Mouse (Mus musculus) forebrain, postnatal 0 days (tissue): ENCODE measurements around the gene Hspa12a. TPM values are rescaled to one million over a fixed set of nuclear protein-coding genes. Genes with fewer than 3 reads are reported as not detected.

ENCODE experiments used
- ATAC-seq: fragments of 200-750 bp; cut with Nextera tagmentation; 2 replicates; pipeline ENCODE4 v1.8.0; 2017; ENCODE audit warnings: mild to moderate bottlenecking, moderate library complexity
- DNase-seq: peaks from one replicate; pipeline ENCODE4 v3.0.0-alpha.2; 2015
- H3K27ac ChIP-seq: fragments of 300-500 bp; sonication (generic); 2 replicates; pipeline ENCODE4 v1.5.1; 2014; ENCODE audit warnings: low read depth, mild to moderate bottlenecking, antibody characterized with exemption, low read length, moderate library complexity, mixed read lengths
- H3K27me3 ChIP-seq: fragments of 300-500 bp; sonication (generic); 2 replicates; pipeline ENCODE4 v1.6.1; 2014; ENCODE audit warnings: mild to moderate bottlenecking, low read length, mixed read lengths; ENCODE audit not compliant: insufficient read depth
- H3K36me3 ChIP-seq: fragments of 300-500 bp; sonication (generic); 2 replicates; pipeline ENCODE4 v1.6.1; 2014; ENCODE audit warnings: mild to moderate bottlenecking, moderate library complexity; ENCODE audit not compliant: insufficient read depth
- H3K4me1 ChIP-seq: fragments of 300-500 bp; sonication (generic); 2 replicates; pipeline ENCODE4 v1.6.1; 2014; ENCODE audit warnings: antibody characterized with exemption; ENCODE audit not compliant: insufficient read depth
- H3K4me2 ChIP-seq: fragments of 300-500 bp; sonication (generic); 2 replicates; pipeline ENCODE4 v1.6.1; 2014; ENCODE audit warnings: low read depth, mild to moderate bottlenecking, moderate library complexity
- H3K4me3 ChIP-seq: fragments of 300-500 bp; sonication (generic); 2 replicates; pipeline ENCODE4 v1.5.1; 2014; ENCODE audit warnings: low read depth, low read length, mixed read lengths
- H3K9ac ChIP-seq: fragments of 300-500 bp; sonication (generic); 2 replicates; pipeline ENCODE4 v1.6.1; 2014; ENCODE audit warnings: mild to moderate bottlenecking
- H3K9me3 ChIP-seq: fragments of 300-500 bp; sonication (generic); 2 replicates; pipeline ENCODE4 v1.6.1; 2016; ENCODE audit warnings: low read length
- CTCF ChIP-seq: sonication (generic); IDR thresholded peaks from 2 replicates; pipeline ENCODE4 v1.5.1; 2016; ENCODE audit warnings: antibody characterized with exemption, control low read depth, low read depth
- WGBS: fragments of 180-500 bp; shearing (Covaris S2); extraction: QIAGEN DNeasy Blood & Tissue Kit; methylation state at CpG from one replicate; pipeline ENCODE4 v1.1.7; 2014; 5-methylcytosine and 5-hydroxymethylcytosine counted together
- polyA plus RNA-seq: library from polyadenylated mRNA; unstranded; fragments of >200 nt; fragmentation: Nextera tagmentation; extraction: Ambion mirVana; gene quantifications from 2 replicates; pipeline ENCODE4 v1.2.1, GENCODE M21; 2015
- total RNA-seq: library from RNA; depleted of rRNA; stranded (reverse); fragments of >200 nt; gene quantifications from 2 replicates; pipeline ENCODE4 v1.2.3, GENCODE M21; 2014; rRNA removed

Hspa12a gene
- total RNA-seq: 53.7 and 75.8 TPM in 2 replicates
- 45.5 and 52.6 TPM in 2 replicates for polyA plus RNA-seq

- TF ChIP-seq CTCF: no peak
- 2% methylated on average over 65 of the region's 65 CpGs for WGBS
- ATAC-seq: peak; percentile 98
- peak; percentile 98 for DNase-seq
- peak within 1 kb of the TSS; percentile 66 for H3K9ac ChIP-seq
- peaks cover 3% of the 10 kb centered on the region for H3K27me3 ChIP-seq
- H3K4me2 ChIP-seq: peak within 1 kb of the TSS; percentile 74
- H3K9me3 ChIP-seq: no peaks in the 10 kb centered on the region
- H3K36me3 ChIP-seq: no peaks in the 10 kb centered on the region
- H3K4me1 ChIP-seq: 0 out of 2 replicates have a peak, but pooled peaks cover 10% of the 10 kb centered on the region
- H3K4me3 ChIP-seq: peak within 1 kb of the TSS; percentile 69
- peak within 1 kb of the TSS; percentile 75 for H3K27ac ChIP-seq
Measured at GRCm38 (mm10) chr19:58942841-58943828, at the start of gene Hspa12a, which contains the start of gene Eno4. Gene Hspa12a, minus strand, starts transcription at chr19:58943654. Gene Eno4, plus strand, starts transcription at chr19:58943425.

GRCm38 (mm10) chr19:58981571-58981970, 38.1 kb upstream of the Hspa12a start:
- Histone ChIP-seq H3K4me1 (peaks cover 6% of the 10 kb centered on the region; the same call in 1 of the 2 replicates), H3K27ac (no peak overlapping the region), H3K9ac (no peak overlapping the region), H3K4me3 (no peak overlapping the region), H3K27me3 (peaks cover 3% of the 10 kb centered on the region; the same call in 1 of the 2 replicates), H3K9me3 (no peaks in the 10 kb centered on the region), H3K4me2 (no peak overlapping the region), H3K36me3 (peaks cover 20% of the 10 kb centered on the region)
- no peak for ATAC-seq
- 17% methylated on average over 9 of the region's 9 CpGs for WGBS
- DNase-seq: no peak
- TF ChIP-seq CTCF: no peak

- whole genome bisulfite sequencing: 19% methylated on average over 5 of the region's 5 CpGs
Measured at GRCm38 (mm10) chr19:58980056-58980440, 36.6 kb upstream of the Hspa12a start.

GRCm38 (mm10) chr19:58979436-58980055, 36.1 kb upstream of the Hspa12a start:
- Histone ChIP-seq H3K4me2 (peak overlapping the region; percentile 1; the same call in 1 of the 2 replicates), H3K36me3 (peaks cover 18% of the 10 kb centered on the region), H3K9me3 (no peaks in the 10 kb centered on the region), H3K27me3 (peaks cover 3% of the 10 kb centered on the region; the same call in 1 of the 2 replicates), H3K27ac (no peak overlapping the region), H3K9ac (no peak overlapping the region), H3K4me1 (peaks cover 6% of the 10 kb centered on the region; the same call in 1 of the 2 replicates), H3K4me3 (no peak overlapping the region)
- TF ChIP-seq CTCF: no peak
- WGBS: 16% methylated on average over 13 of the region's 13 CpGs
- ATAC-seq (no peak), DNase-seq (no peak)

More at GRCm38 (mm10) chr19:58980056-58980440, 36.6 kb upstream of the Hspa12a start:
- no peaks in the 10 kb centered on the region for H3K9me3 ChIP-seq
- H3K36me3 ChIP-seq: peaks cover 17% of the 10 kb centered on the region
- peaks cover 3% of the 10 kb centered on the region; the same call in 1 of the 2 replicates for H3K27me3 ChIP-seq
- no peak for TF ChIP-seq CTCF
- H3K4me3 ChIP-seq: no peak overlapping the region
- peaks cover 6% of the 10 kb centered on the region; the same call in 1 of the 2 replicates for H3K4me1 ChIP-seq
- ATAC-seq: no peak
- peak overlapping the region; percentile 1; the same call in 1 of the 2 replicates for H3K4me2 ChIP-seq
- no peak overlapping the region for H3K27ac ChIP-seq
- no peak overlapping the region for H3K9ac ChIP-seq
- no peak for DNase-seq

GRCm38 (mm10) chr19:58978401-58979171, 35.1 kb upstream of the Hspa12a start:
- Histone ChIP-seq H3K36me3 (peaks cover 23% of the 10 kb centered on the region), H3K4me2 (no peak overlapping the region), H3K9ac (no peak overlapping the region), H3K4me1 (peaks cover 6% of the 10 kb centered on the region; the same call in 1 of the 2 replicates), H3K27me3 (peaks cover 3% of the 10 kb centered on the region; the same call in 1 of the 2 replicates), H3K27ac (no peak overlapping the region), H3K4me3 (no peak overlapping the region), H3K9me3 (no peaks in the 10 kb centered on the region)
- 34% methylated on average over 11 of the region's 11 CpGs for WGBS
- TF ChIP-seq CTCF: no peak
- ATAC-seq (peak; percentile 64; the same call in 1 of the 2 replicates), DNase-seq (no peak)

GRCm38 (mm10) chr19:58975216-58975863, 31.9 kb upstream of the Hspa12a start:
- TF ChIP-seq CTCF: no peak
- no peak overlapping the region for H3K9ac ChIP-seq
- H3K4me1 ChIP-seq: peaks cover 6% of the 10 kb centered on the region; the same call in 1 of the 2 replicates
- no peak overlapping the region for H3K27ac ChIP-seq
- DNase-seq (no peak), ATAC-seq (no peak)
- peaks cover 28% of the 10 kb centered on the region for H3K36me3 ChIP-seq
- no peak overlapping the region for H3K4me2 ChIP-seq
- H3K9me3 ChIP-seq: no peaks in the 10 kb centered on the region
- H3K27me3 ChIP-seq: no peaks in the 10 kb centered on the region
- 73% methylated on average over 11 of the region's 11 CpGs for WGBS
- H3K4me3 ChIP-seq: no peak overlapping the region
